Mouse (Mus musculus) E14TG2a.4 (cell line): Measurements from ENCODE around the gene Gm28035.

Source experiments
- H3K27me3 ChIP-seq: 2 replicates; pipeline ENCODE4 v1.6.1; 2014; ENCODE audit warnings: low read length, control low read depth; ENCODE audit not compliant: insufficient read depth
- H3K36me3 ChIP-seq: 2 replicates; pipeline ENCODE4 v1.6.1; 2014; ENCODE audit warnings: low read length, control low read depth; ENCODE audit not compliant: insufficient read depth
- H3K4me1 ChIP-seq: replicated peaks from 2 replicates; pipeline ENCODE4 v1.6.1; 2014; ENCODE audit warnings: low read depth, low read length, control low read depth
- H3K4me3 ChIP-seq: replicated peaks from 2 replicates; pipeline ENCODE4 v1.5.1; 2014; ENCODE audit warnings: mild to moderate bottlenecking, low read length
- H3K9me3 ChIP-seq: 2 replicates; pipeline ENCODE4 v1.6.1; 2014; ENCODE audit warnings: low read length, control low read depth
- CTCF ChIP-seq: conservative IDR thresholded peaks from 2 replicates; pipeline ENCODE4 v1.5.1; 2014; ENCODE audit warnings: low read length
- NANOG ChIP-seq: IDR thresholded peaks from 2 replicates; pipeline ENCODE4 v1.6.1; 2014; ENCODE audit warnings: borderline replicate concordance, low read length, mixed read lengths
- POU5F1 ChIP-seq: IDR thresholded peaks from 2 replicates; pipeline ENCODE4 v1.6.1; 2014; ENCODE audit warnings: low read length, borderline replicate concordance

The Gm28035 gene

GRCm38 (mm10) chr2:30205629-30206357 lies 34.6 kb upstream of the Gm28035 start, which contains the start of gene Kyat1:
Gene Kyat1, minus strand, starts transcription at chr2:30205847.
- peak within 1 kb of the TSS; percentile 93 for H3K4me3 ChIP-seq
- no peaks in the 10 kb centered on the region for H3K9me3 ChIP-seq
- H3K4me1 ChIP-seq, result peaks cover 31% of the 10 kb centered on the region
- TF ChIP-seq NANOG (no peak), CTCF (no peak), POU5F1 (no peak)
- H3K36me3 ChIP-seq, result no peaks in the 10 kb centered on the region
- peaks cover 8% of the 10 kb centered on the region; the same call in 1 of the 2 replicates for H3K27me3 ChIP-seq

GRCm38 (mm10) chr2:30207401-30207800 lies 33.0 kb upstream of the Gm28035 start:
- no peak overlapping the region for H3K4me3 ChIP-seq
- peaks cover 8% of the 10 kb centered on the region; the same call in 1 of the 2 replicates for H3K27me3 ChIP-seq
- H3K4me1 ChIP-seq, result peaks cover 39% of the 10 kb centered on the region
- H3K36me3 ChIP-seq, result no peaks in the 10 kb centered on the region
- H3K9me3 ChIP-seq, result no peaks in the 10 kb centered on the region
- TF ChIP-seq CTCF (no peak), POU5F1 (no peak), NANOG (no peak)

- Histone ChIP-seq H3K4me1 (peaks cover 39% of the 10 kb centered on the region), H3K27me3 (peaks cover 8% of the 10 kb centered on the region; the same call in 1 of the 2 replicates), H3K36me3 (no peaks in the 10 kb centered on the region), H3K9me3 (peaks cover 2% of the 10 kb centered on the region; the same call in 1 of the 2 replicates), H3K4me3 (no peak overlapping the region)
- no peak for TF ChIP-seq POU5F1
- TF ChIP-seq NANOG, result no peak
- no peak for TF ChIP-seq CTCF
These were observed 32.5 kb upstream of the Gm28035 start for GRCm38 (mm10) chr2:30207886-30208285.

GRCm38 (mm10) chr2:30211408-30212168 lies 28.8 kb upstream of the Gm28035 start:
- peaks cover 5% of the 10 kb centered on the region; the same call in 1 of the 2 replicates for H3K27me3 ChIP-seq
- H3K9me3 ChIP-seq, result peaks cover 37% of the 10 kb centered on the region
- peaks cover 18% of the 10 kb centered on the region for H3K4me1 ChIP-seq
- H3K4me3 ChIP-seq, result no peak overlapping the region
- TF ChIP-seq NANOG (no peak), CTCF (no peak), POU5F1 (no peak)
- no peaks in the 10 kb centered on the region for H3K36me3 ChIP-seq

- Histone ChIP-seq H3K36me3 (no peaks in the 10 kb centered on the region), H3K9me3 (peaks cover 43% of the 10 kb centered on the region), H3K4me3 (no peak overlapping the region), H3K27me3 (no peaks in the 10 kb centered on the region), H3K4me1 (peaks cover 16% of the 10 kb centered on the region)
- TF ChIP-seq POU5F1 (no peak), NANOG (no peak), CTCF (no peak)
These were observed 28.2 kb upstream of the Gm28035 start for GRCm38 (mm10) chr2:30212169-30212545.

GRCm38 (mm10) chr2:30212951-30213350 lies 27.4 kb upstream of the Gm28035 start:
- H3K9me3 ChIP-seq, result peaks cover 51% of the 10 kb centered on the region
- H3K4me3 ChIP-seq, result no peak overlapping the region
- H3K36me3 ChIP-seq, result no peaks in the 10 kb centered on the region
- H3K27me3 ChIP-seq, result no peaks in the 10 kb centered on the region
- TF ChIP-seq CTCF (no peak), NANOG (no peak), POU5F1 (no peak)
- H3K4me1 ChIP-seq, result peaks cover 16% of the 10 kb centered on the region

- H3K4me1 ChIP-seq, result peaks cover 16% of the 10 kb centered on the region
- no peaks in the 10 kb centered on the region for H3K27me3 ChIP-seq
- H3K36me3 ChIP-seq, result no peaks in the 10 kb centered on the region
- peaks cover 55% of the 10 kb centered on the region for H3K9me3 ChIP-seq
- TF ChIP-seq NANOG (no peak), CTCF (no peak), POU5F1 (no peak)
- no peak overlapping the region for H3K4me3 ChIP-seq
These were observed 25.6 kb upstream of the Gm28035 start for GRCm38 (mm10) chr2:30214745-30215144.

GRCm38 (mm10) chr2:30215493-30215892 lies 24.9 kb upstream of the Gm28035 start:
- Histone ChIP-seq H3K9me3 (peaks cover 55% of the 10 kb centered on the region), H3K4me3 (no peak overlapping the region), H3K36me3 (no peaks in the 10 kb centered on the region), H3K27me3 (no peaks in the 10 kb centered on the region), H3K4me1 (peaks cover 12% of the 10 kb centered on the region)
- TF ChIP-seq POU5F1 (no peak), NANOG (no peak), CTCF (no peak)
